In the genomic region with DNA sequence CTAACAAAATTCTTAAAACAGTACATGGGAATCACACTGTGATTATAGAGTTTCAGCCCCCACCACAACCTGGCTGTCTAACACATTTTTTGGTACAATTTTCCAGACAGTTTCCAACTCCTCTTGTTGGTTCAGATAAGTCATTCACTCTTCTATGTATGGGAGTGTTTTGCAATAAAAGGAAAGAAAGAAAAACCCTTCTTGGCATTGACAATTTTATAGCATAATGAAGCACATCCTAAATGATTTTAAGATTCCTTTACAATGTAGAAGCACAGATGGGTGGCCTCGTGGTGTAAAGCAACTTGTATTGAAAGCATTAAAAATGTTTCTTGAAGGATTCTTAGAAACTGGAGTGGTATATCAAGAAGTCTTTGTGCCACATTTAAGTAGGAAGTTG, we compare ENCODE assay signal across 13 mouse cellular contexts.
"Had no signal": no experiment of that assay in that cellular context is flagged by ENCODE, and none has a peak within 500 bp of the region (broad histone marks: within the 10 kb centered on the region; RNA-seq: fewer than 3 reads in every experiment).

No protein-coding gene starts in this region.

- DNase-seq: lung, adult 18-20 months; lung, embryonic 14.5 days; lung, postnatal 10 days; lung, postnatal 4 days; midbrain, embryonic 14.5 days; retina, postnatal 1 day; right cerebral cortex, postnatal 14 days; right cerebral cortex, postnatal 4 days; spleen, adult 18-20 months; thymus, adult 2 months; thymus, postnatal 25 days; thymus, postnatal 4 days had no signal

- ATAC-seq: midbrain, embryonic 16.5 days had no signal
